Mouse (Mus musculus) CH12.LX (cell line): ENCODE measurements around the gene Hyal3.

Source experiments
- CTCF ChIP-seq, 2 experiments: IDR thresholded peaks in 1 of 2; conservative IDR thresholded peaks in 1 of 2; 2 replicates each; pipeline ENCODE4 v1.5.1; 2011 to 2012; ENCODE audit warnings: low read depth in 2 of 2, low read length in 2 of 2, improper control_type of control experiment in 1 of 2, inconsistent platforms in 1 of 2, mild to moderate bottlenecking in 1 of 2, moderate library complexity in 1 of 2
- E2F4 ChIP-seq: IDR thresholded peaks from 2 replicates; pipeline ENCODE4 v1.6.1; 2011; ENCODE audit warnings: low read depth, low read length, improper control_type of control experiment; ENCODE audit not compliant: insufficient replicate concordance
- EP300 ChIP-seq: IDR thresholded peaks from 2 replicates; pipeline ENCODE4 v1.6.1; 2011; ENCODE audit warnings: low read length, improper control_type of control experiment
- ETS1 ChIP-seq: conservative IDR thresholded peaks from 2 replicates; pipeline ENCODE4 v1.6.1; 2012; ENCODE audit warnings: low read depth, mild to moderate bottlenecking, inconsistent platforms, low read length, improper control_type of control experiment, moderate library complexity
- HCFC1 ChIP-seq: IDR thresholded peaks from 2 replicates; pipeline ENCODE4 v1.6.1; 2012; ENCODE audit warnings: low read depth, mild to moderate bottlenecking, inconsistent platforms, low read length, improper control_type of control experiment
- MAX ChIP-seq: IDR thresholded peaks from 2 replicates; pipeline ENCODE4 v1.6.1; 2011; ENCODE audit warnings: low read length, improper control_type of control experiment
- MAZ ChIP-seq: IDR thresholded peaks from 2 replicates; pipeline ENCODE4 v1.6.1; 2012; ENCODE audit warnings: low read depth, mild to moderate bottlenecking, inconsistent platforms, low read length, improper control_type of control experiment, moderate library complexity
- MYC ChIP-seq: IDR thresholded peaks from 2 replicates; pipeline ENCODE4 v1.6.1; 2011; ENCODE audit warnings: low read depth, mild to moderate bottlenecking, improper control_type of control experiment, low read length
- NRF1 ChIP-seq: IDR thresholded peaks from 2 replicates; pipeline ENCODE4 v1.6.1; 2014; ENCODE audit warnings: low read depth, mild to moderate bottlenecking, inconsistent platforms, low read length, improper control_type of control experiment, moderate library complexity
- POLR2A ChIP-seq: IDR thresholded peaks from 2 replicates; pipeline ENCODE4 v1.6.1; 2011; ENCODE audit warnings: low read depth, mild to moderate bottlenecking, improper control_type of control experiment, low read length
- POLR2AphosphoS2 ChIP-seq: IDR thresholded peaks from 2 replicates; pipeline ENCODE4 v1.6.1; 2011; ENCODE audit warnings: low read depth, low read length, improper control_type of control experiment
- RAD21 ChIP-seq: IDR thresholded peaks from 2 replicates; pipeline ENCODE4 v1.6.1; 2011; ENCODE audit warnings: low read depth, mild to moderate bottlenecking, low read length, improper control_type of control experiment, moderate library complexity
- ZKSCAN1 ChIP-seq: IDR thresholded peaks from 2 replicates; pipeline ENCODE4 v1.6.1; 2012; ENCODE audit warnings: low read depth, inconsistent platforms, low read length, improper control_type of control experiment, borderline replicate concordance

DNA sequence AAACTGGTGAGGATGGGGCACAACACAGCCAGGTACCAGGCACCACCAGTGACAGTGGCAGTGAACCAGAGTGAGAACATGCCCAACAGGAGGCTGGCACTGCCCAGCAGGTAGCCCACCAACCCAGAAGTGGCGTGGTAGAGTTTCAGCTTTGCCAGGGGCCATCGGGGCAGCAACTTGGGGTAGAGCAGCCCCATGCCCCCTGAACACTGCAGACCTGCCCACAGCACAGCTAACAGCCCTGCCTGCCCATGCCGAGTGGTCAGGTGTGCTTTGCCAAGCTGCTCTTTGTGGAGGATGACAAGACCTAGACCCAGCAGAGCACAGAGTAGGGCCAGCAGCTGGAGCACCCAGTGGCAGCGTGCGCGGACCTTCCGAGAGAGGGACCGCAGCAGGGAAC is 40.7 kb upstream of the Hyal3 start:
- TF ChIP-seq CTCF (conservative IDR thresholded peaks at IDR 0.05 in 1 of 2, IDR thresholded peaks at IDR 0.05 in 1 of 2; ENCODE audit: low read depth in 2 of 2, low read length in 2 of 2) (no peak), POLR2A (no peak), HCFC1 (no peak), ZKSCAN1 (no peak), MAZ (no peak), E2F4 (no peak), MYC (no peak), NRF1 (no peak), RAD21 (no peak), EP300 (no peak), POLR2AphosphoS2 (no peak), MAX (no peak), ETS1 (no peak)
